Mouse (Mus musculus): Measurements from ENCODE around the gene Cadps2. TPM values are rescaled to one million over a fixed set of nuclear protein-coding genes. Genes with fewer than 3 reads are reported as not detected.

Gene Cadps2
- polyA plus RNA-seq, 1 experiment from 2014 or later = 3.4 TPM

- Histone ChIP-seq H3K4me2 (ENCODE audit: low read depth, low read length) (no peak overlapping the region), H3K9me3 (replicated peaks; ENCODE audit: control insufficient read depth, low read length) (no peaks in the 10 kb centered on the region), H3K27me3 (ENCODE audit: control insufficient read depth, insufficient read depth, low read length) (peaks cover 62% of the 10 kb centered on the region), H3K36me3 (ENCODE audit: control insufficient read depth, insufficient read depth, low read length) (no peaks in the 10 kb centered on the region), H3K9ac (ENCODE audit: low read length) (no peak overlapping the region), H3K27ac (ENCODE audit: low read length) (no peak overlapping the region), H3K4me1 (ENCODE audit: control insufficient read depth, insufficient read depth, low read length) (no peaks in the 10 kb centered on the region), H3K4me3 (replicated peaks; ENCODE audit: low read length) (no peak overlapping the region)
- no peak for ATAC-seq (ENCODE audit: insufficient read depth, low FRiP score)
- WGBS = 4% methylated on average over 9 of the region's 9 CpGs
These were observed 578.5 kb downstream of the Cadps2 start for GRCm38 (mm10) chr6:23260738-23261050.

- Histone ChIP-seq H3K9me3 (replicated peaks; ENCODE audit: control insufficient read depth, low read length) (no peaks in the 10 kb centered on the region), H3K27me3 (ENCODE audit: control insufficient read depth, insufficient read depth, low read length) (peaks cover 67% of the 10 kb centered on the region), H3K9ac (ENCODE audit: low read length) (no peak overlapping the region), H3K36me3 (ENCODE audit: control insufficient read depth, insufficient read depth, low read length) (no peaks in the 10 kb centered on the region), H3K4me2 (ENCODE audit: low read depth, low read length) (no peak overlapping the region), H3K4me1 (ENCODE audit: control insufficient read depth, insufficient read depth, low read length) (no peaks in the 10 kb centered on the region), H3K27ac (ENCODE audit: low read length) (no peak overlapping the region), H3K4me3 (replicated peaks; ENCODE audit: low read length) (no peak overlapping the region)
- WGBS = 4% methylated on average over 36 of the region's 36 CpGs
- no peak for ATAC-seq (ENCODE audit: insufficient read depth, low FRiP score)
These were observed 579.0 kb downstream of the Cadps2 start for GRCm38 (mm10) chr6:23260016-23260737.

GRCm38 (mm10) chr6:23257981-23258380 is 581.2 kb downstream of the Cadps2 start:
- H3K9me3 ChIP-seq (replicated peaks; ENCODE audit: control insufficient read depth, low read length) = no peaks in the 10 kb centered on the region
- no peak for ATAC-seq (ENCODE audit: insufficient read depth, low FRiP score)
- no peak overlapping the region for H3K4me2 ChIP-seq (ENCODE audit: low read depth, low read length)
- H3K4me1 ChIP-seq (ENCODE audit: control insufficient read depth, insufficient read depth, low read length) = no peaks in the 10 kb centered on the region
- no peak overlapping the region for H3K4me3 ChIP-seq (replicated peaks; ENCODE audit: low read length)
- H3K9ac ChIP-seq (ENCODE audit: low read length) = no peak overlapping the region
- H3K27ac ChIP-seq (ENCODE audit: low read length) = no peak overlapping the region
- 21% methylated on average over 3 of the region's 3 CpGs for WGBS
- no peaks in the 10 kb centered on the region for H3K36me3 ChIP-seq (ENCODE audit: control insufficient read depth, insufficient read depth, low read length)
- peaks cover 79% of the 10 kb centered on the region for H3K27me3 ChIP-seq (ENCODE audit: control insufficient read depth, insufficient read depth, low read length)

- 5% methylated on average over 8 of the region's 8 CpGs for WGBS
- H3K4me1 ChIP-seq (ENCODE audit: control insufficient read depth, insufficient read depth, low read length) = no peaks in the 10 kb centered on the region
- no peaks in the 10 kb centered on the region for H3K9me3 ChIP-seq (replicated peaks; ENCODE audit: control insufficient read depth, low read length)
- H3K4me2 ChIP-seq (ENCODE audit: low read depth, low read length) = no peak overlapping the region
- peaks cover 76% of the 10 kb centered on the region for H3K27me3 ChIP-seq (ENCODE audit: control insufficient read depth, insufficient read depth, low read length)
- no peak overlapping the region for H3K9ac ChIP-seq (ENCODE audit: low read length)
- no peak for ATAC-seq (ENCODE audit: insufficient read depth, low FRiP score)
- no peaks in the 10 kb centered on the region for H3K36me3 ChIP-seq (ENCODE audit: control insufficient read depth, insufficient read depth, low read length)
- no peak overlapping the region for H3K27ac ChIP-seq (ENCODE audit: low read length)
- no peak overlapping the region for H3K4me3 ChIP-seq (replicated peaks; ENCODE audit: low read length)
These were observed 584.1 kb downstream of the Cadps2 start for GRCm38 (mm10) chr6:23255161-23255560.

GRCm38 (mm10) chr6:23254644-23255043 is 584.6 kb downstream of the Cadps2 start:
- ATAC-seq (ENCODE audit: insufficient read depth, low FRiP score) = no peak
- Histone ChIP-seq H3K36me3 (ENCODE audit: control insufficient read depth, insufficient read depth, low read length) (no peaks in the 10 kb centered on the region), H3K4me1 (ENCODE audit: control insufficient read depth, insufficient read depth, low read length) (no peaks in the 10 kb centered on the region), H3K27me3 (ENCODE audit: control insufficient read depth, insufficient read depth, low read length) (peaks cover 76% of the 10 kb centered on the region), H3K4me2 (ENCODE audit: low read depth, low read length) (no peak overlapping the region), H3K4me3 (replicated peaks; ENCODE audit: low read length) (no peak overlapping the region), H3K27ac (ENCODE audit: low read length) (no peak overlapping the region), H3K9me3 (replicated peaks; ENCODE audit: control insufficient read depth, low read length) (no peaks in the 10 kb centered on the region), H3K9ac (ENCODE audit: low read length) (no peak overlapping the region)
- 1% methylated on average over 11 of the region's 11 CpGs for WGBS

- Histone ChIP-seq H3K4me1 (ENCODE audit: control insufficient read depth, insufficient read depth, low read length) (no peaks in the 10 kb centered on the region), H3K9me3 (replicated peaks; ENCODE audit: control insufficient read depth, low read length) (no peaks in the 10 kb centered on the region), H3K4me2 (ENCODE audit: low read depth, low read length) (no peak overlapping the region), H3K9ac (ENCODE audit: low read length) (no peak overlapping the region), H3K27ac (ENCODE audit: low read length) (no peak overlapping the region), H3K27me3 (ENCODE audit: control insufficient read depth, insufficient read depth, low read length) (peaks cover 76% of the 10 kb centered on the region), H3K36me3 (ENCODE audit: control insufficient read depth, insufficient read depth, low read length) (no peaks in the 10 kb centered on the region), H3K4me3 (replicated peaks; ENCODE audit: low read length) (no peak overlapping the region)
- ATAC-seq (ENCODE audit: insufficient read depth, low FRiP score) = no peak
- under 1% methylated on average over 43 of the region's 43 CpGs for WGBS
These were observed 585.6 kb downstream of the Cadps2 start for GRCm38 (mm10) chr6:23253353-23254311.

GRCm38 (mm10) chr6:23252196-23253135 is 586.8 kb downstream of the Cadps2 start:
- Histone ChIP-seq H3K4me3 (replicated peaks; ENCODE audit: low read length) (no peak overlapping the region), H3K4me2 (ENCODE audit: low read depth, low read length) (no peak overlapping the region), H3K27me3 (ENCODE audit: control insufficient read depth, insufficient read depth, low read length) (peaks cover 76% of the 10 kb centered on the region), H3K9ac (ENCODE audit: low read length) (no peak overlapping the region), H3K36me3 (ENCODE audit: control insufficient read depth, insufficient read depth, low read length) (no peaks in the 10 kb centered on the region), H3K27ac (ENCODE audit: low read length) (no peak overlapping the region), H3K9me3 (replicated peaks; ENCODE audit: control insufficient read depth, low read length) (no peaks in the 10 kb centered on the region), H3K4me1 (ENCODE audit: control insufficient read depth, insufficient read depth, low read length) (peaks cover 6% of the 10 kb centered on the region; the same call in 1 of the 2 replicates)
- 3% methylated on average over 20 of the region's 20 CpGs for whole genome bisulfite sequencing
- no peak for ATAC-seq (ENCODE audit: insufficient read depth, low FRiP score)

GRCm38 (mm10) chr6:23251431-23251830 is 587.8 kb downstream of the Cadps2 start:
- Histone ChIP-seq H3K4me1 (ENCODE audit: control insufficient read depth, insufficient read depth, low read length) (peaks cover 6% of the 10 kb centered on the region; the same call in 1 of the 2 replicates), H3K27ac (ENCODE audit: low read length) (no peak overlapping the region), H3K4me2 (ENCODE audit: low read depth, low read length) (no peak overlapping the region), H3K4me3 (replicated peaks; ENCODE audit: low read length) (no peak overlapping the region), H3K36me3 (ENCODE audit: control insufficient read depth, insufficient read depth, low read length) (no peaks in the 10 kb centered on the region), H3K9ac (ENCODE audit: low read length) (no peak overlapping the region), H3K27me3 (ENCODE audit: control insufficient read depth, insufficient read depth, low read length) (peaks cover 81% of the 10 kb centered on the region), H3K9me3 (replicated peaks; ENCODE audit: control insufficient read depth, low read length) (no peaks in the 10 kb centered on the region)
- no peak for ATAC-seq (ENCODE audit: insufficient read depth, low FRiP score)
- whole genome bisulfite sequencing = 7% methylated on average over 3 of the region's 3 CpGs

All from stomach, embryonic 16.5 days (tissue).